Mouse (Mus musculus) kidney, postnatal 14 days (tissue): ENCODE data around the gene Tnfrsf26.
"Not testable (repeated sequence)": the region's sequence is repeated elsewhere in the genome, so short reads cannot be mapped to it uniquely, and the experiment has no call there.

Experiments used
- DNase-seq: peaks from one replicate; pipeline ENCODE4 v3.0.0; 2022; ENCODE audit warnings: mixed read lengths

The Tnfrsf26 gene

DNA sequence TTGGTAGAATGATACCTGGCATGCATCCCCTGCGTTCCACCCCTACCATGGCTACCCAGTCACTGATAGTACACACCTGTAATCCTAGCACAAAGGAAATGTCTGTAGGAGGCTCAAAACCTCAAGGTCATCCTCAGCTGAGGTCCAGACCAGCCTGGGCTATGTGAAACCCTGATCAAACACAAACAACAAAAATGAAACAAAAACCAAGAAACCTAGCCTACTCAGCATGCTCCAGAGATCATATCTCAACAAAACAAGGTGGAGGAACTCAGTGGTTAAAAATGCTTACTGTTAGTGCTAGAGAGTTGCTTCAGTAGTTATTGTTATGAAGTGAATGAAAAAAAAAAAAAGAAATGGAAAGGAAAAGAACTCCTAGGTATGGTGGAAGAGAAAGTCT, at the start of gene Tnfrsf26:
TSS of gene Tnfrsf26 (minus strand) at position 183 of the 400 bp plus-strand sequence.
- no peak for DNase-seq

DNA sequence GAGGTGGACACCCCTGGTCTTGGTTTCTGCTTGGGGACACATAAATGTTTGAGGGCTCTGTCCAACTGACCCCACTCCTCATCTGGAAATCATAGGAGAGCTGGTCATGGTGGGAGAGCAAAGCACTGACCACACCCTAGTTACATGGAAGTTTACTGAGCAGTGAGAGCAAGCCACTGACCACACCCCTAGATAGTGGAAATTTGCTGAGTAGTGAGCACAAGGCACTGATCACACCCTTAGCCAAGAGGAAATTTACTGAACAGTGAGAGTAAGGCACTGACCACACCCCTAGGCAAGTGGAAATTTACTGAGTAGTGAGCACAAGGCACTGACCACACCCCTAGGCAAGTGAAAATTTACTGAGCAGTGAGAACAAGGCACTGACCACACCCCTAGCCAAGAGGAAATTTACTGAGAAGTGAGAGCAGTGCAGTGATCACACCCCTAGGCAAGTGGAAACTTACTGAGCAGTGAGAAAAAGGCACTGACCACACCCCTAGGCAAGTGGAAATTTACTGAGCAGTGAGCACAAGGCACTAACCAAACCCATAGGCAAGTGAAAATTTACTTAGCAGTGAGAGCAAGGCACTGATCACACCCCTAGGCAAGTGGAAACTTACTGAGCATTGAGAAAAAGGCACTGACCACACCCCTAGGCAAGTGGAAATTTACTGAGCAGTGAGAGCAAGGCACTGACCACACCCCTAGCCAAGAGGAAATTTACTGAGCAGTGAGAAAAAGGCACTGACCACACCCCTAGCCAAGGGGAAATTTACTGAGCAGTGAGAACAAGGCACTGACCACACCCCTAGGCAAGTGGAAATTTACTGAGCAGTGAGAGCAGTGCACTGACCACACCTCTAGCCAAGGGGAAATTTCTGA, 38.1 kb upstream of the Tnfrsf26 start:
- DNase-seq, result no peak

DNA sequence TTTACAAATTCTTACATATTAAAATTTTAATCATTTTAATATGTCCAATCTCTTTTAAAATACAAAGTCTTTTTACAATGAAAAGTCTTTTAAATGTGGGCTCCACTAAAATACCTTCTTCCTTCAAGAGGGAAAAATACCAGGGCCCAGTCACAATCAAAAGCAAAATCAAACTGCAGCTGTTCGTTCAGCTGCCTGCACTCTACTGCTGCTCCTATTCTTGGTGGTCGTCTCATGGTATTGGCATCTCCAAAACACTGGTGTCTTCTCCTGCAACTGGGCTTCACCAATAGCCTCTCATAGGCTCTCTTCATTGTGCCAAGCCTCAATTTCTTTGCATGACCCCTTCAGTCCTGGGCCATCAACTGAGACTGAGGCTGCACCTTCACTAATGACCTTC, 34.9 kb upstream of the Tnfrsf26 start:
- DNase-seq, result no peak

DNA sequence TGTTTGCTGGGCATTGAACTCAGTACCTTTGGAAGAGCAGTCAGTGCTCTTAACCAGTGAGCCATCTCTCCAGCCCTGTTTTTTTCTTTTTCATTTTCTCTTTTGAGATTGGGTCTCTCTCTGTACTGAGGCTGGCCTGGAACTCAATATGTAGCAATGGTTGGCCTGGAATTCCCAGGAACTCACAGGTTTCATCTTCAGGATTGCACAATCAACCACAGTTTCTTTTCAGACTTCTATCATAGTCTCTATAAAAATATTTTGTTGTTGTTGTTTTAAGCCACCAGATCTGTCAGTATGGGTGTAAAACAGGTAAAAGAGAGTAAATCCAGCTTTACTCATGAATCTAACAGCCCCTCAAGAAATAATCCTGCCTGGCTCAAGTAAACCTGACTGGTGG, 32.3 kb upstream of the Tnfrsf26 start:
- DNase-seq, result no peak

DNA sequence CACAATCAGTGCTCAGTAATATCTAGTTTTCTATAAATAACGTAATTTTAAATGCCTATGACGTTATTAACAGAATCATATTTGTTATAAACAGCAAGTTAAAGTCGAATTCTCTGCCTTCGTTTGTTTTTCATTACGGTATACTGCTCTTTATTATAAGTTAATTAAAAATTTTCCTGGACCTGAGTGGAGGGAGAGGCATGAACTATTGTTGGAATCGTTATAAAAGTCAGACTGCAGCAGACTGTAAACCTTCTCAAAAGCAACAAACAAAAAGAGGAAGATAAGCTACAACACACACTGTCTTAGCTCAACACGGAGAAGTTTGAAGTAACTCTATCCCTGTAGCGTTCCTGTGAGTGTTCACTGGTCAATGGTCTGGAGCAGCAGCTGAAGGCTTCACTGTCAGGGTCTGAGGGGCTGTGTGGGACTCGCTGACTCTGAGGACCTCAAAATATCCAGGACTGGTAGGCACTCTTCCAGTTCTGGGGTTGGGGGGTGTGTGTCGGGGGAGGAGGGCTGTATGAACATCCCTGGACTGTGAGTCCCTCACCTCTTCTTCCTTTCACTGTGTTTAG, 21.3 kb upstream of the Tnfrsf26 start:
- not testable (repeated sequence) for DNase-seq

DNA sequence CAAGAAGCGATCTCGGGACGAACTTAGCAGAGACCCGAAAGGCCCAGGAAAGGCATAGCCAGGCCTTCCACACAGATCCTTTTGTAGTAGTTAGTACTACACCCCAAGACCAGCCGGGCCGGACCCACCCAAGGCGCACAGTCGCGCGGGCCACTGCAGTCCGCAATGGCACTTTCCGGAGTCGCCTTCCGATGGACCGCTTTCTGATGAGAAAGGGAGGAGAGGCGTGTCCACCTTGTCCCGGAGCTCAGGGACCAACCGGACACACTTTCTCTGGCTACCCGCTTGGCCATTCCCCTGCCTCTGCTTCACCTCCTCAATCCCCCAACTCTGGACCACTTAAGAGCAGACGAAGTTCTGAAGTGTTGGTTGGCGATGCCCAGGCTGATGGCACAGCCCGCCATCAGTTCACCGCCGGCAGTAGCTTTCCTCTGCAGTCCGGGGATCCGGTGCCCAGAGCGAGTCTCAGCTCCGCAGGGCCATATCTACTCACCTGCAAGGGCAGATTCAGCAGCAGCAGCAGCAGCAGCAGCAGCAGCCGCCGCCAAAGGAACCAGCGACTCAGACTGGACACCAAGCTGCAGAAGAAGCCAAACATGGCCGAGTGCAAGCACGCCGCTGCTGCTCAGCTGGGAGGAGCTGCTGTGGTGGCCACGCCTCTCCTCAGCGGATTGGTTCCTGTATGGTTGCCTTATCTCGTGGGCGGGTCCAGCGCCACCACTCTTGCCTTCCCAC, 20.7 kb upstream of the Tnfrsf26 start, which contains the start of gene Tnfrsf22:
TSS of gene Tnfrsf22 (minus strand) at position 628 of the 735 bp plus-strand sequence.
- DNase-seq, result peak; percentile 90

DNA sequence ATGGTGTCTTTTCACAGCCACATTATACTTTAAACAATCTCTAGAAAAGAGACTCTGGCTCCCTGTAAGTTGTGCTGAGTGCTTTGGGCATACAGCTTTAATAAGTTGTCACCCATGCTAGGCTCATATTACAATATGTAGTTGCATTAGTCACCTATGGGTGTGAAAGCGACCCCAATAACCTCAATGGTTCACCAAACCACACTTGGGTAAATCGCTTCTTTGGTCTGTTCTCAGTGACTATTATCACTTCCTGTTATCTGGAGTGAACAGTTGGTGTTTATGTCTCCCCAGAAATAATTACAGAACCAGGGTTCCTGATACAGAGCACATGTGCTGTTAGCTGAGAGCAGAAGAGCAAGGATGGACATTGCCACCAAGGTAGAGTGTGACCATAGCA, 15.4 kb upstream of the Tnfrsf26 start:
- DNase-seq, result not testable (repeated sequence)

DNA sequence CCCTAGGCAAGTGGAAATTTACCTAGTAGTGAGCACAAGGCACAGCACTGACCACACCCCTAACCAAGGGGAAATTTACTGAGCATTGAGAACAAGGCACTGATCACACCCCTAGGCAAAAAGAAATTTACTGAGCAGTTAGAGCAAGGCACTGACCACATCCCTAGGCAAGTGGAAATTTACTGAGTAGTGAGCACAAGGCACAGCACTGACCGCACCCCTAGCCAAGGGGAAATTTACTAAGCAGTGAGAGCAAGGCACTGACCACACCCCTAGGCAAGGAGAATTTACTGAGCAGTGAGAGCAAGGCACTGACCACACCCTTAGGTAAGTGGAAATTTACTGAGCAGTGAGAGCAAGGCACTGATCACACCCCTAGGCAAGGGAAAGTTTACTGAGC, 8.2 kb upstream of the Tnfrsf26 start:
- DNase-seq, result no peak

DNA sequence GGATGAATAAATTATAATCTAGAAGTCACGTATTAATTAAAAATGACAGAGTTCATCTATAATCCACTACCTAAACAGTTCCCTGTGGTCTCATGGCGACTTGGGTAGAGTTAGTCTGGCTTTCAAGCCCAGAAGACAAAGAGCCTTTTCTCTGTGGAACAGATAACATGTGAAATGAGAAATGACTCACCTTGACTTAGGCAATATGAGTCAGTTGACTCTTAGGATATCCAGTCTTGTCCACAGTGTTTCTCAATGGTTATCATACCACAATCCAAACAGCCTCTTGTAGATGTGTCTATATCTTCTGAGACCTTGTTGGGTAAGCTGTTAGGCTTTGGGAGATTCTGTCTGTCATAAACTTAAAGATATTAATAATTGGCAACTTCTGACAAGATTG, 3.0 kb upstream of the Tnfrsf26 start:
- DNase-seq, result no peak

DNA sequence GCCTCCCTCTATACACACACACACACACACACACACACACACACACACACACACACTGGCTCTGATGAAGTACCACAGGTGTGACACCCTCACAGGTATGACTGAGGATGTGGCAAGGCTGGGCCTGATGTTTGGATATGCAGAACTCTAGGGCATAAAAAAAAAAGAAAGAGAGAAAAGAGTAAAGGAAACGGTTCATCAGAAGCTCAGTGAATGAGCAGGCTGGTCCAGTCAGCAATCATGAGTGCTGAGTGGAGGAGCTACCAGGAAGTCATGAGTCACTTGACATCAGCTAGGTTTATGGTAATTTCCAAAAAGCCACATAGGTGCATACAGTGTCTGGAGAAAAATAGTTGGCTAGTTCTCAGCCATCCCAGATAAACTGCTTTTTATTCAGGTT, 979 bp upstream of the Tnfrsf26 start:
- no peak for DNase-seq

DNA sequence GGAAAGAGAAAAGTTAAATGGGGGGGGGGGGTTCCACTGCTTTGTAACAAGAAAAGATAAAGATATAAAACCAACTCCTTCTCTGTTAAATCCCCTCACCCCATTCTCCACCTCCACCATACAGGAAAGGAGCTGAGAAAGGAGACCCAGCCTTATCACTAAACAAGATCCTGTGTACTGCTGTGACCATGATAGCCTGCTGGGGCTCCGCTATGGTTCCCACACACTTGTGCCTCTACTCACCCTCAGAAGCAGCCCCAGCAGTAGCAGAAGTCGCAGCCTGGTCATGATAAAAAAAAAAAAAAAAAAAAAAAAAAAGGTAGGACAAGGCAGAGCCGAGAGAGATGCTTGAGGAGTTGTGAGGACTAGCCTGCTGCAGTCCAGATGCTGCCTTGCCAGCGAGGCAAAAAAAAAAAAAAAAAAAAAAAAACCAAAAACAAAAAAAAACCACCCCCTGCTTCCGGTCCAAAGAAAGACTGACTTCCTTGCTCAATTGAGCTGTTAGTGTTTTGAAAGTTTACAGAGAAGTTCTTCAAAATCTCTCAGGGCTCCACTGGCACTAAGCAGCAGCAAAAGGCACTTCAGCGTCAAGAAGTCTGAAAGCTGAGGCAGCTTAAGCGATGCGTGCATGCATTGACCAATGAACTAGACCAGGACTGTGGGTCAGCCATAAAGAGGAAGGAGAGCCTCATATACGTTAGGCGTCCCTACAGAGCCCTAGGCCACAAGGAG, 801 bp downstream of the Tnfrsf26 start:
- DNase-seq, result no peak

DNA sequence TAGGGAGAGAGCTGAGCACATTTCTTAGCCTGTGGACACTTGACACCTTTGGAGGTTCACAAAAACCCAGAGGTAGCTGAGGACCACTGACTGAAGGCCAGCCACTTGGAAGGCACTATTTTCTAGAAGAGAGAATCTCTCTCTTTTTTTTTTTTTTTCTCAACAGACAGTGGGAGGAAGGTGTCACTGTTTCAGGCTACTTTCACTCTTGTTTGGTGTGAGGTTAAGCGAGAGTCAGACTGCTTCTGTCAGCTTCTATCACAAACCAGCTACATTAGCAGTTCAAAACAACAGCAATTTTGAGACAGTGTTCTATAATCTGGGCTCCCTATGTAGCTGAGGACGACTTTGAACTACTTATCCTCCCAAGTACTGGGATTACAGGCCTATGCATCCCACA, 2.3 kb downstream of the Tnfrsf26 start:
- no peak for DNase-seq

DNA sequence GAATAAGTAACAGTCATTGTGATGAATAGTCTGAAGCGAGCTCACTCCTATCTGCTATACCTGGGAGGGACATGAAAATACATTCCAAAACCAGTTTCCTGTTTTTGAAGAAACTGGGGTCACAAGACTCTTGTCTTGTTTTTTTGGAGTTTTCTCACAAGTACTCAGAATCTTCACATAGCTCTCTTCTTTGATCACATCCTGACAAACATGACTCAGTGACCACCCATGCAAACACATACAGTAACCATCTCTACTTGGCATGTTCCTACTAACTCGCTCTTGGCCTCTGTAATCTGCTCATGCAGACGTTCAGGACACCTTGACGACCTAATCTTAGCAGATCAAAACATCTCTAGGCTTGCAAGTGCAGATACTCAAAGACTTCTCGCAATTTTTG, 3.4 kb downstream of the Tnfrsf26 start:
- DNase-seq, result no peak

DNA sequence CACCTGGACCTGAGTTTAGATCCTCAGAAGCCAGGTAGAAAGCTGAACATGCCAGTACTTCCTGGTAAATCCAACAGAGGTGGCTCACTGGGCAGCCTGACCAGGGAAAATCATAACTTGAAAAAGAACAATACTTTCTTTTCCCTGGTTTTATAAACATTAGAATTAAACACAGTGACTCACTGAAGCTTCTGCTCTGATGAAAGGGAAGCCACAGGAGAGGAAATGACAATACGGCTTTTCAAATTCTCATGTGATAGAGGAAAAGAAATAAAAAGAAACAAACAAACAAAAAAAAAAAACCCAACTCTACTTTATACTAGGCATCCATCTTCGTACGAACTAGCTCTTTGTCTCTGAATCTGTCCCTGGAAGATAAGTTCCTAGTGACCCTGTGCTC, 4.0 kb downstream of the Tnfrsf26 start:
- no peak for DNase-seq

DNA sequence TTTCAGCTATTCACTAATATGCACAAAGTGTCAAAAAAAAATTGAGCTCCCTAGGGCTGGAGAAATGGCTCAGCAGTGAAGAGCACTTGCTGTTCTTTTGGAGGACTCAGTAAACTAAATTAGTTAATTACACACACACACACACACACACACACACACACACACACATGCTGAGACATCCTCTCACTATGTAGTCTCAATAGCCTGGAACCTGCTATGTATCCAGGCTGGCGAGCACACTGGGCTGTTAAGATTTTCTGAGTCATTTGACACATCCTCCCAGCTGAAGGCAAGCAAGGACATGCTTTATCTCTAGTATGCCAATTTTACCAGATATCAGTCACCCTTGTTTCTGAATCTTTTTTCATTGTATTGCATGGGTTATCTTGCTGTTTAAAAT, 7.6 kb downstream of the Tnfrsf26 start:
- no peak for DNase-seq

DNA sequence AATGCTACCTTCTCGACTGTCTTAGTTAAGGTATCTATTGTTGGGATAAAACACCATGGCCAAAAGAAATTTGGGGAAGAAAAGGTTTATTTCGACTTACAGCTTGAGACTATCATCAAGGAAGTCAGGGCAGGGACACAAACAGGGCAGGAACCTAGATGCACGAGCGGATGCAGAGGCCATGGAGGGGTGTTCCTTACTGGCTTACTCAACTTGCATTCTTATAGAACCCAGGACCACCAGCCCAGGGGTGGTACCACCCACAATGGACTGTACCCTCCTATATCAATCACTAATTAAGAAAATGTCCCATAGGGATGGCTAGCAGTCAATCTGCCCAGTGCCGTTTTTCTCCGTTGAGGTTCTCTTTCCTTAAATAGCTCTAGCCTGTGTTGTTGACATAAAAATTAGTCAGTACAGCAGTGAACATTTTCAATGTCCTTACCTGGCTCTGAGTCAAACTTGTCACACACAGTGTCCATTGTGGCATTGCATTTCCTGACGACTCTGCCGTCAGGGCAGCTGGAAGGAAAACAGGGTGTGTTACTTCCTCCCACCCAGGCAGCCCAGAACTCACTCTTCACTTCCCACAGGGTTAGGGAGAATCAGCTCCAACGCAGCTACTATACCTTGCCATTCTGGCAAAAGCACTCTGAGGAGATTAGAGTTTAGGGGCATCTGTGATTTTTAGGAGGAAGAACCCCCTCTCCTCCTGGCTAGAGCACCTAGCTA, 14.0 kb downstream of the Tnfrsf26 start:
- peak; percentile 67 for DNase-seq

DNA sequence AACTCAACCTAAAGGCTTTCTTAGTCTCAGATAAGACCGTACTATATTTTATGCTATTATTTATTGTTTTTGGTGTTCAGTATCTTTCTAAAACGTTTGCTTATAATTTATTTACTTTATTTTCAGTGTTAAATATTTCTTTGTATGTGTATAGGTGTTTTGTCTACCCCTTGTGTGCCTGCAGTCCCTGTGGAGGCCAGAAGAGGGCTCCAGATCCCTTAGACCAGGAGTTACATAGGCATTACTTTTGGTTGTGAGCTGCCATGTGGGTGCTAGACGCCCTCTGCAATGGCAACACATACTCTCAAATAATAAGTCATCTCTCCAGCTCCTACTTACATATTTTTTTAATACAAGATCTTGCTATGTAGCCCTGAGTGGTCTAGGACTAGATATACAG, 16.3 kb downstream of the Tnfrsf26 start:
- DNase-seq, result no peak

DNA sequence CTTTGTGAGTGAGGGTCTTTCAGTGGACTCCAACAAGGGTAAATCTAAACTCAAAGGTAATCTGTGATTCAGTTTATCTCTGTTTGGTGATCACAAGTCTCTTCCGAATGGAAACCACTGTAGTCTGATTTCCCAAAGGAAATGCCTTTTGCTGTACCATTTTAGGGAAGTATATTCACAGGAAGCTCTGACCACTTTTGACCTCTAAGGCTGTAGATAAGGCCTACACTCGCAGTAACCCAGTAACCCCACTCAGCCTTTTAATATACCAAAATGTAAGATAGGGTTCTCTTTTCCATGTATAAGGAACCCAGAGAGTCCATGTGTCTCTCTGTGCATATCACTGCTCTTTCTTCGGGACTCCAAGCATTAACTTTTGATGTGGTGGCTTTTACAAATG, 23.2 kb downstream of the Tnfrsf26 start:
- no peak for DNase-seq

DNA sequence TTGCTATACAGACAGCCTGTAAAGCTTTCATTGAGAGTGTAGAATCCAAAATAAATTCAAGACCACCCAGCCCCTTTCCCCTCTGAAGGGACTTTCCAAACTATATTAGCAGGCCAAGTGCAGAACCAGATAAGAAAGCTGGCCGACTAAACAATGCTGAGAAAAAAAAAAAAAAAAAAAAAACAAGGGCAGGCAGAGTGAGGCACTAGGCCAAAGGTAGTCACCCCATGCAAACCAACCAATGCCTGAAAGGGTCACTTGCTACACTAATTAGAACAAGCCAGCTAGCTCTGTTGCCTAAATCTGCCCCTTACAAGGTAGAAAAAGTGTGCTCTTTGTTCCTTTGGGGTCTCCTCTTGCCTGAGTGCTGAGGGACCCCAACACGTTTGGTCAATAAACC, 23.6 kb downstream of the Tnfrsf26 start:
- no peak for DNase-seq

DNA sequence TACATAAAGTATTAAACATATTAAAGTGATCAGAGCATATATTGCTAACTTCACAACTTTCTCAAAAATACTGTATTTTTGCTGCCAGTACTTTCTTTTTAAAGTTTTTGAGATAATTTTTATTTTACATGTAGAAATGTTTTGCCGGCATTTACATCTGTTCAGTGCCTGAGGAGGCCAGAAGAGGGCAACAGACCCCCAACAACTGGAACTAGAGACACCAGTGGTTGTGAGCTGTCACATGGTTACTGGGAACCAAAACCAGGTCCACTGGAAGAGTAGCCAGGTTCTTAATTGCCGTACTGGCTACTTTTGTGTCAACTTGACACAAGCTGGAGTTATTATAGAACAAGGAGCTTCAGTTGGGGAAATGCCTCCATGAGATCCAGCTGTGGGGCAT, 26.8 kb downstream of the Tnfrsf26 start:
- no peak for DNase-seq

DNA sequence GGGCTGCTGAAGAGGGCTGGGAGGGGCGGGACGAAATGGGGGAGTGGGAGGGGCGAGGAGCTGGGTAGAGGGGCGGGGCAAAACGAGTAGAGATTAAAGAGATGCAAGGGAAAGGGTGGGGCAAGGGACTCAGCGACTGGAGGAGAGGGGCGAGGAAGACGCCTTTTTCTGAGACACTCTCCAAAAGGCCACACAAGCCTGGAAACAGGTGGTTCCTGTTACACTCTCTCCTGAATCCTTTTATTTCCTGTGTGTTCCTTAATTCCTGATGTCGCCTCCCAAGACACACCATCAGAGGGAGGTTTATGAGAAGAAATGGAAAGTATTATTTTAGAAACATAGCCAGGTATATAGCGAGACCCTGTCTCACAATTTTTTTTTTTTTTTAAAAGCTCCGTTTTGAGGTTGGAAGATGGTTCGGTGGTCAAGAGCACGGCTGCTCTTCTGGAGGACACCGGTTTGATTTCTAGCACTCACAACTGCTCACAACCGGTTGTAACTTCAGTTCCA, 28.2 kb downstream of the Tnfrsf26 start:
- DNase-seq, result no peak
